Mouse (Mus musculus): ENCODE measurements around the gene Cyth1. TPM values are rescaled to one million over a fixed set of nuclear protein-coding genes. Genes with fewer than 3 reads are reported as not detected.

Gene Cyth1
- total RNA-seq, 2 experiments from 2014 or later: 56.4 to 60.9 TPM

Other genes with a start within 250 kb of the Cyth1 start
- gene Dnah17, start 118.0 kb downstream of the Cyth1 start, total RNA-seq (2021): under 1 TPM; 0.10 to 0.17 TPM
- 10 to 100 TPM; 14.4 to 15.6 TPM for gene Usp36, start 41.7 kb upstream of the Cyth1 start, total RNA-seq (2021)
- gene Cep295nl, start 93.9 kb upstream of the Cyth1 start, total RNA-seq (2021): 1 to 10 TPM in 1 of 2 experiments, under 1 TPM in 1; 1.00 to 2.0 TPM
- 100 to 1,000 TPM; 150 to 168 TPM for gene Timp2, start 107.1 kb upstream of the Cyth1 start, total RNA-seq (2021)
- gene Lgals3bp, start 153.5 kb upstream of the Cyth1 start, total RNA-seq (2021): 10 to 100 TPM; 21.2 to 24.1 TPM
- 10 to 100 TPM; 17.9 to 20.9 TPM for gene Cant1, start 170.5 kb upstream of the Cyth1 start, total RNA-seq (2021)
- gene C1qtnf1, start 179.6 kb upstream of the Cyth1 start, total RNA-seq (2021): 10 to 100 TPM; 33.7 to 39.7 TPM
- gene Engase, start 228.2 kb upstream of the Cyth1 start, total RNA-seq (2021): 1 to 10 TPM; 5.2 to 8.4 TPM